Mouse (Mus musculus) myocyte (in vitro differentiated cells): Measurements from ENCODE around the gene Nek8. TPM values are rescaled to one million over a fixed set of nuclear protein-coding genes. Genes with fewer than 3 reads are reported as not detected.
A peak's percentile ranks its signal among the peaks of the same experiment; 100 is the strongest.

Experiments used
- H3K27me3 ChIP-seq: one replicate; pipeline ENCODE4 v1.6.1; 2011; ENCODE audit not compliant: control insufficient read depth, insufficient read depth, insufficient read length
- H3K36me3 ChIP-seq: one replicate; pipeline ENCODE4 v1.6.1; 2011; ENCODE audit not compliant: control insufficient read depth, insufficient read depth
- H3K4me2 ChIP-seq: one replicate; pipeline ENCODE4 v1.6.1; 2011; ENCODE audit warnings: low read depth, control low read depth
- H3K4me3 ChIP-seq: one replicate; pipeline ENCODE4 v1.5.1; 2011; ENCODE audit warnings: mild to moderate bottlenecking, control low read depth, moderate library complexity
- H3K79me2 ChIP-seq: one replicate; pipeline ENCODE4 v1.6.1; 2011; ENCODE audit not compliant: control insufficient read depth, insufficient read depth
- H3ac ChIP-seq: one replicate; pipeline ENCODE4 v1.6.1; 2011; ENCODE audit not compliant: control insufficient read depth, insufficient read length
- CEBPB ChIP-seq: IDR thresholded peaks from 2 replicates; pipeline ENCODE4 v1.6.1; 2011; ENCODE audit warnings: mild to moderate bottlenecking, moderate library complexity; ENCODE audit not compliant: poor library complexity, insufficient read depth, severe bottlenecking
- E2F4 ChIP-seq: IDR thresholded peaks from one replicate; pipeline ENCODE4 v1.6.1; 2011; ENCODE audit warnings: mild to moderate bottlenecking, control low read depth, moderate library complexity; ENCODE audit not compliant: insufficient read depth
- MAX ChIP-seq: IDR thresholded peaks from one replicate; pipeline ENCODE4 v1.6.1; 2011; ENCODE audit warnings: low read depth, mild to moderate bottlenecking, control low read depth
- MYOD1 ChIP-seq, 3 experiments: IDR thresholded peaks; one replicate each; pipeline ENCODE4 v1.6.1; 2011; ENCODE audit warnings: control low read depth in 2 of 3, low read depth in 2 of 3, mild to moderate bottlenecking in 2 of 3, moderate library complexity in 1 of 3; ENCODE audit not compliant: insufficient read length in 2 of 3, control insufficient read depth in 1 of 3
- MYOG ChIP-seq, 3 experiments: IDR thresholded peaks; one replicate each; pipeline ENCODE4 v1.6.1; 2011; ENCODE audit warnings: control low read depth in 2 of 3, low read depth in 2 of 3, mild to moderate bottlenecking in 2 of 3; ENCODE audit not compliant: insufficient read length in 2 of 3, control insufficient read depth in 1 of 3, insufficient read depth in 1 of 3
- POLR2A ChIP-seq: IDR thresholded peaks from one replicate; pipeline ENCODE4 v1.6.1; 2011; ENCODE audit warnings: low read depth, mild to moderate bottlenecking, control low read depth, moderate library complexity; ENCODE audit not compliant: insufficient read length
- POLR2AphosphoS2 ChIP-seq: IDR thresholded peaks from one replicate; pipeline ENCODE4 v1.6.1; 2011; ENCODE audit warnings: low read depth, control low read depth; ENCODE audit not compliant: insufficient read length
- REST ChIP-seq: IDR thresholded peaks from one replicate; pipeline ENCODE4 v1.6.1; 2011; ENCODE audit warnings: mild to moderate bottlenecking, control low read depth, moderate library complexity; ENCODE audit not compliant: insufficient read depth, insufficient read length
- SRF ChIP-seq: IDR thresholded peaks from one replicate; pipeline ENCODE4 v1.6.1; 2011; ENCODE audit warnings: low read depth; ENCODE audit not compliant: control insufficient read depth, insufficient read length
- TCF12 ChIP-seq: IDR thresholded peaks from one replicate; pipeline ENCODE4 v1.6.1; 2011; ENCODE audit warnings: mild to moderate bottlenecking, control low read depth; ENCODE audit not compliant: poor library complexity, insufficient read depth, severe bottlenecking
- TCF3 ChIP-seq: IDR thresholded peaks from one replicate; pipeline ENCODE4 v1.6.1; 2011; ENCODE audit warnings: low read depth, control low read depth; ENCODE audit not compliant: insufficient read length
- USF1 ChIP-seq: IDR thresholded peaks from one replicate; pipeline ENCODE4 v1.6.1; 2011; ENCODE audit warnings: low read depth, mild to moderate bottlenecking, control low read depth, moderate library complexity
- polyA plus RNA-seq: library from polyadenylated mRNA; unstranded; fragments of >200 nt; fragmentation: generic; extraction: Trizol; gene quantifications from one replicate; pipeline ENCODE4 v1.2.1, GENCODE M21; 2012; ENCODE audit warnings: missing spikeins

The Nek8 gene
- polyA plus RNA-seq, 1 experiment: 9.6 TPM

- Histone ChIP-seq H3K4me3 (peak overlapping the region; percentile 91), H3K27me3 (no peaks in the 10 kb centered on the region), H3K79me2 (peaks cover 33% of the 10 kb centered on the region), H3ac (peak overlapping the region; percentile 67), H3K4me2 (peak overlapping the region; percentile 78), H3K36me3 (peaks cover 32% of the 10 kb centered on the region)
- no peak for TF ChIP-seq TCF12
- no peak for TF ChIP-seq TCF3
- TF ChIP-seq CEBPB: no peak
- no peak for TF ChIP-seq USF1
- TF ChIP-seq REST: no peak
- TF ChIP-seq MYOG (IDR thresholded peaks at IDR 0.05; ENCODE audit: control insufficient read depth in 1 of 3, insufficient read depth in 1 of 3, insufficient read length in 2 of 3, low read depth in 2 of 3): no peak
- no peak for TF ChIP-seq SRF
- TF ChIP-seq MAX: no peak
- no peak for TF ChIP-seq MYOD1 (IDR thresholded peaks at IDR 0.05; ENCODE audit: control insufficient read depth in 1 of 3, insufficient read length in 2 of 3, low read depth in 2 of 3)
- no peak for TF ChIP-seq POLR2A
- no peak for TF ChIP-seq POLR2AphosphoS2
- no peak for TF ChIP-seq E2F4
These were observed 7.5 kb upstream of the Nek8 start for GRCm38 (mm10) chr11:78183884-78184514.

GRCm38 (mm10) chr11:78182961-78183844 lies 6.7 kb upstream of the Nek8 start, which contains the start of gene Rpl23a:
Gene Rpl23a (minus strand): TSS chr11:78183584.
- peak within 1 kb of the TSS; percentile 91 for H3K4me3 ChIP-seq
- H3K4me2 ChIP-seq: peak within 1 kb of the TSS; percentile 95
- TF ChIP-seq CEBPB: no peak
- TF ChIP-seq MYOG (IDR thresholded peaks at IDR 0.05; ENCODE audit: control insufficient read depth in 1 of 3, insufficient read depth in 1 of 3, insufficient read length in 2 of 3, low read depth in 2 of 3): no peak
- peak; percentile 87 for TF ChIP-seq POLR2AphosphoS2
- no peak for TF ChIP-seq TCF3
- peak; percentile 73 for TF ChIP-seq POLR2A
- TF ChIP-seq MYOD1 (IDR thresholded peaks at IDR 0.05; ENCODE audit: control insufficient read depth in 1 of 3, insufficient read length in 2 of 3, low read depth in 2 of 3): peak in 1 of 3 experiments; percentile 17
- peaks cover 33% of the 10 kb centered on the region for H3K79me2 ChIP-seq
- H3ac ChIP-seq: peak within 1 kb of the TSS; percentile 67
- peaks cover 32% of the 10 kb centered on the region for H3K36me3 ChIP-seq
- H3K27me3 ChIP-seq: no peaks in the 10 kb centered on the region

GRCm38 (mm10) chr11:78182450-78182849 lies 6.0 kb upstream of the Nek8 start:
- peak overlapping the region; percentile 91 for H3K4me3 ChIP-seq
- H3ac ChIP-seq: peak overlapping the region; percentile 67
- TF ChIP-seq E2F4 (no peak), POLR2AphosphoS2 (no peak), MYOG (IDR thresholded peaks at IDR 0.05; ENCODE audit: control insufficient read depth in 1 of 3, insufficient read depth in 1 of 3, insufficient read length in 2 of 3, low read depth in 2 of 3) (no peak), SRF (no peak), POLR2A (no peak), TCF3 (no peak)

GRCm38 (mm10) chr11:78181830-78182357 lies 5.4 kb upstream of the Nek8 start:
- peaks cover 33% of the 10 kb centered on the region for H3K79me2 ChIP-seq
- no peak overlapping the region for H3ac ChIP-seq
- peaks cover 32% of the 10 kb centered on the region for H3K36me3 ChIP-seq
- H3K27me3 ChIP-seq: no peaks in the 10 kb centered on the region
- H3K4me2 ChIP-seq: peak overlapping the region; percentile 95
- peak overlapping the region; percentile 91 for H3K4me3 ChIP-seq
- no peak for TF ChIP-seq MYOD1 (IDR thresholded peaks at IDR 0.05; ENCODE audit: control insufficient read depth in 1 of 3, insufficient read length in 2 of 3, low read depth in 2 of 3)
- no peak for TF ChIP-seq REST
- TF ChIP-seq CEBPB: no peak
- no peak for TF ChIP-seq TCF3
- TF ChIP-seq POLR2AphosphoS2: peak; percentile 22
- TF ChIP-seq E2F4: no peak
- no peak for TF ChIP-seq MAX
- no peak for TF ChIP-seq USF1
- TF ChIP-seq TCF12: no peak
- TF ChIP-seq POLR2A: peak; percentile 11
- TF ChIP-seq SRF: no peak

More at GRCm38 (mm10) chr11:78182450-78182849, 6.0 kb upstream of the Nek8 start:
- H3K36me3 ChIP-seq: peaks cover 32% of the 10 kb centered on the region
- peak overlapping the region; percentile 95 for H3K4me2 ChIP-seq
- no peaks in the 10 kb centered on the region for H3K27me3 ChIP-seq
- H3K79me2 ChIP-seq: peaks cover 33% of the 10 kb centered on the region
